Mouse (Mus musculus) hindbrain, embryonic 15.5 days (tissue): ENCODE measurements around the gene Cbs. TPM values are rescaled to one million over a fixed set of nuclear protein-coding genes. Genes with fewer than 3 reads are reported as not detected.

ENCODE experiments used
- ATAC-seq: fragments of 200-750 bp; cut with Nextera tagmentation; 2 replicates; pipeline ENCODE4 v1.8.0; 2017; ENCODE audit warnings: low read depth, moderate number of reproducible peaks, moderate TSS enrichment; ENCODE audit not compliant: low FRiP score
- H3K27ac ChIP-seq: fragments of 300-500 bp; sonication (generic); replicated peaks from 2 replicates; pipeline ENCODE4 v1.5.1; 2015; ENCODE audit warnings: mild to moderate bottlenecking, inconsistent platforms
- H3K27me3 ChIP-seq: fragments of 300-500 bp; sonication (generic); 2 replicates; pipeline ENCODE4 v1.6.1; 2015; ENCODE audit warnings: control low read depth, inconsistent platforms
- H3K36me3 ChIP-seq: fragments of 300-500 bp; sonication (generic); 2 replicates; pipeline ENCODE4 v1.6.1; 2015; ENCODE audit warnings: control low read depth, inconsistent platforms
- H3K4me1 ChIP-seq: fragments of 300-500 bp; sonication (generic); replicated peaks from 2 replicates; pipeline ENCODE4 v1.6.1; 2015; ENCODE audit warnings: control low read depth, inconsistent platforms
- H3K4me2 ChIP-seq: fragments of 300-500 bp; sonication (generic); 2 replicates; pipeline ENCODE4 v1.6.1; 2015; ENCODE audit warnings: moderate library complexity, mild to moderate bottlenecking, inconsistent platforms
- H3K4me3 ChIP-seq: fragments of 300-500 bp; sonication (generic); 2 replicates; pipeline ENCODE4 v1.5.1; 2015; ENCODE audit warnings: mild to moderate bottlenecking, inconsistent platforms
- H3K9ac ChIP-seq: fragments of 300-500 bp; sonication (generic); 2 replicates; pipeline ENCODE4 v1.6.1; 2015; ENCODE audit warnings: inconsistent platforms
- H3K9me3 ChIP-seq: fragments of 300-500 bp; sonication (generic); 2 replicates; pipeline ENCODE4 v1.6.1; 2016; ENCODE audit warnings: control low read depth, inconsistent platforms
- WGBS: fragments of 180-500 bp; shearing (Covaris S2); methylation state at CpG from one replicate; pipeline ENCODE4 v1.1.7; 2015; 5-methylcytosine and 5-hydroxymethylcytosine counted together
- polyA plus RNA-seq: library from polyadenylated mRNA; unstranded; fragments of >200 nt; fragmentation: Nextera tagmentation; extraction: Ambion mirVana; gene quantifications from 2 replicates; pipeline ENCODE4 v1.2.1, GENCODE M21; 2015

Gene Cbs
- polyA plus RNA-seq, 1 experiment from 2014 or later = 8.9 TPM

DNA sequence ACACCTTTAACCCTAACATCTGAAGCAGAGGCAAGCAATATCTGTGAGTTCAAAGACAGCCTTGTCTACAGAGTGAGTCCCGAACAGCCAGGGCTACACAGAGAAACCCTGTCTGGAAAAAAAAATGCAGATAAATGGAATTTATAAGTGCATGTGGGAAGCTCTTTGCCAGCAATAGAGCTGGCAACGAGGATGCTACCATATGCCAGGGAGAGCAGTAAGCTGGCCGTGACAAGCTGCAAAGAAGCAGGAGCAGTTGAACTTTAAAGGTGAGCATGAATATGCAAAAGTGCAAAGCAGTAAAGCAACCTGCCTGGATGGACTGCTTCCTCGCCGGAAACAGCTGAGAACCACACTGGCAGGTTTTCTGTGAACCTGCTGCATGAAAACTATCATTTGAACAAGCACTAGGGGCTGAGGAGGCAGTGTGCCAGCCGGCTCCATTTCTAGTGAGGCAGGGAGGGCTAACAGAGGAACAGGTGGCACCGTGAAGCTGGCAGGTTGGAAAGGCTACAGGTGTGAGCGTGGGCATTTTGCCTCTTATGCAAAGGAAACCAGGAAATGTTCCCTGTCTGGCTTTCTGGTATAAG is 23.7 kb upstream of the Cbs start:
- Histone ChIP-seq H3K4me2 (no peak overlapping the region), H3K9me3 (no peaks in the 10 kb centered on the region), H3K36me3 (0 out of 2 replicates have a peak, but pooled peaks cover 3% of the 10 kb centered on the region), H3K4me3 (no peak overlapping the region), H3K9ac (no peak overlapping the region), H3K27ac (no peak overlapping the region), H3K27me3 (no peaks in the 10 kb centered on the region), H3K4me1 (peaks cover 21% of the 10 kb centered on the region)
- ATAC-seq = no peak
- WGBS = 72% methylated on average over 8 of the region's 8 CpGs

DNA sequence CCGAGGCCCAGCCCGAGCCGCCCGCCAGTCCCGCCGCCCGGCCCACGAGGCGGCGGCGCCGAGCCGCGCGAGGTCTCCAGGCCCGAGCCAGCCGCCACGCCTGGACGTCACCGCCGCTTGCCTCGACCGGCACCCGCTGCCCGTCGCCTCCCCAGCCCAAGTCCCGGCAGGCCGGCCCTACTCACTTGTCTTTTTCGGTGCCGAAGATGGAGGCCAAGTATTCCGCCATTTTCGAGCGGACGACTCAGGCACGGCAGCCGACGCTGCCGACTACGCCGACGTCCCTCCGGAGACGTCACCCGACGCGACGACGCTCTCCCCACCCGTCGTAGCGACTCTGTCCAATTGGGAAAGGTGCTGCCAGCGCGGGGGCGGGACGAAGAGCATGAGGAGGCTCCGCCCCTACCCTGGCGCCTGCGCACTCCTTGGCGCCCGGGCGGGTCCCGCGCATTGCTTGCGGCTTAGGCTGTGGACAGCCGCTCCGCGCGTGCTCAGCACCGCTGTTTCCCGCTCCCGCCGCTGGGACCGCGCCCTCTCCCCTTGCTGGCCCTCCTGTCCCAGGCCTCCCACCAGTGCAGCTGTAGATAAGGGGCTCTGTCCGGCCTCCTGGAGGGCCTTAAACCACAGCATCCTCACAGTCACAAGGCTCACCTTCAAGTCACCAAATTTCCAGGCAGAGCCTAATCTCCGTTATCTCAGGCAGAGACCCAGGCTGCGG is 21.6 kb upstream of the Cbs start, which contains the start of gene U2af1:
U2af1 (minus strand) TSS at position 425 of the 718 bp plus-strand sequence.
- peak within 1 kb of the TSS; percentile 81 for H3K4me2 ChIP-seq
- peak within 1 kb of the TSS; percentile 96 for H3K4me3 ChIP-seq
- ATAC-seq = peak; percentile 99
- peak within 1 kb of the TSS; percentile 96 for H3K9ac ChIP-seq
- peaks cover 19% of the 10 kb centered on the region for H3K36me3 ChIP-seq
- no peaks in the 10 kb centered on the region for H3K9me3 ChIP-seq
- peaks cover 26% of the 10 kb centered on the region for H3K4me1 ChIP-seq
- H3K27me3 ChIP-seq = no peaks in the 10 kb centered on the region
- H3K27ac ChIP-seq = peak within 1 kb of the TSS; percentile 91
- WGBS = under 1% methylated on average over 74 of the region's 77 CpGs

DNA sequence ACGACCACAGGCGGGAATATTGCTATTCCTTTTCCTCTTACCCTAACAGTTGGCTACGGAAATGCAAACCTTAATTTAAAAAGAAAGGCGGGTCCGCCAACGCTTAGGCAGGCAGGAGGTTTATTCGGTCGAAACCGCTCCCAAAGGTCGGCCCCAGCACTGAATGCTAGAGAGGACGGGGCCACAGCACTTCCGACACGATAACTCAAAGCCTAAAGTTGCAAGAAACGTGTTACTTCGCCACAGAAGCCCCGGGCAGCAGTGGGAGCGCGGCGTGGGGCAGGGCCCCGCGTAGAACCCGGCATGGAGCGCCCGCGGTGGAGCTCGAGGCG is 21.1 kb upstream of the Cbs start:
- H3K4me1 ChIP-seq = peaks cover 26% of the 10 kb centered on the region
- peak overlapping the region; percentile 96 for H3K4me3 ChIP-seq
- peak overlapping the region; percentile 91 for H3K27ac ChIP-seq
- peak overlapping the region; percentile 96 for H3K9ac ChIP-seq
- H3K36me3 ChIP-seq = peaks cover 24% of the 10 kb centered on the region
- no peak for ATAC-seq
- no peaks in the 10 kb centered on the region for H3K9me3 ChIP-seq
- WGBS = under 1% methylated on average over 26 of the region's 27 CpGs
- no peaks in the 10 kb centered on the region for H3K27me3 ChIP-seq
- peak overlapping the region; percentile 79 for H3K4me2 ChIP-seq

DNA sequence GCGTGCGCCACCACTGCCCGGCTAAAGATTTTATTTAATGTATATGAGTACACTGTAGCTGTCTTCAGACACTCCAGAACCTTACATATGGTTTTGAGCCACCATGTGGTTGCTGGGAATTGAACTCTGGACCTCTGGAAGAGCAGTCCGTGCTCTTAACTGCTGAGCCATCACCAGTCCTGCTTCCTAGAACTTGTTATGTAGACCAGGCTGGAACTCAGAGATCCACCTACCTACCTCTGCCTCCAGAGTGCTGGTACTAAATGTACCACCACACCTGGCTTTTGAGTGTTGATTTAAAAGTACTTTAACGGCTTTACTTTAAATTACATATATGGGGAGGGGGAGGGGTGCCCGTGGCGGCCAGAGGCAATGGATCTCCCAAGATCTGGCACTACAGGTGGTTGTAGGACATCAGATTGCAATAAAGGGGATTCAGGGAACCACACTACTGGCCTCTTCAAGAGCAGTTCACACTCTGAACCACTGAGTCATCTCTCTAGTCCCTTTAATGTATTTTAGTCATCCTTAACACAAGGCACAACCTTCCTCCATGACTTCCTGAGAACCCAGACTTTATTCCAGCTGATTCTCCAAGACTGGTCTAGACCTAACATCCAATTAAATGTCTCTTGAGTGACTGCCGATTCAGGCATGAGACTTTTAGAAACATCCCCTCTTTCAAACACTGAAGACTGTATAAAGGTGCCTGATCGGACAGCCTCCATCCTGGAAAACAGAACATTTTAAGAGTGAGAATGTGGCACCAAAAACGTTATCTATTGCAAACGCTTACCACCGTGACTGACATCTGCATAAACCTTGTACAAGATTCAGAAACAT is 20.3 kb upstream of the Cbs start:
- Histone ChIP-seq H3K27me3 (no peaks in the 10 kb centered on the region), H3K27ac (no peak overlapping the region), H3K9ac (peak overlapping the region; percentile 96), H3K9me3 (no peaks in the 10 kb centered on the region), H3K4me3 (peak overlapping the region; percentile 96), H3K36me3 (peaks cover 30% of the 10 kb centered on the region), H3K4me1 (peaks cover 26% of the 10 kb centered on the region), H3K4me2 (peak overlapping the region; percentile 79)
- ATAC-seq = no peak
- 57% methylated on average over 12 of the region's 12 CpGs for whole genome bisulfite sequencing

DNA sequence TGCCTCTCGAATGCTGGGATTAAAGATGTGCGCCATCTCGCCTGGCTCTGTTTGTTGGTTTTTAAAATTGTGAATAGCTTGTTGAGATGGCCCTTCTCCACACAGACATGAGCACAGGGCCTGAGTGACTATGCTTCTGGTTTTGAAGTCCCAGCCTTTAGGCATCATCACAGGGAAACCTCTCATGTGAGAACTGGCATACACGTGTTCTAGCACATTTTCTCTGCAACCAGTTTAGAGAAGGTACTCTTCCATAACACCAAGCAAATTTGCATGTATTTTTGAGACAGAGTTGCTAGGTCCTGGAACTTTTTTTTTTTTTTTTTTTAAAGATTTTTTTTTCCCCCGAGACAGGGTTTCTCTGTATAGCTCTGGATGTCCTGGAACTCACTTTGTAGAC is 19.6 kb upstream of the Cbs start:
- ATAC-seq = no peak
- peaks cover 37% of the 10 kb centered on the region for H3K36me3 ChIP-seq
- no peak overlapping the region for H3K27ac ChIP-seq
- no peak overlapping the region for H3K9ac ChIP-seq
- H3K9me3 ChIP-seq = no peaks in the 10 kb centered on the region
- H3K4me3 ChIP-seq = no peak overlapping the region
- peak overlapping the region; percentile 79 for H3K4me2 ChIP-seq
- no peaks in the 10 kb centered on the region for H3K27me3 ChIP-seq
- H3K4me1 ChIP-seq = peaks cover 26% of the 10 kb centered on the region
- 90% methylated on average over 5 of the region's 5 CpGs for WGBS

DNA sequence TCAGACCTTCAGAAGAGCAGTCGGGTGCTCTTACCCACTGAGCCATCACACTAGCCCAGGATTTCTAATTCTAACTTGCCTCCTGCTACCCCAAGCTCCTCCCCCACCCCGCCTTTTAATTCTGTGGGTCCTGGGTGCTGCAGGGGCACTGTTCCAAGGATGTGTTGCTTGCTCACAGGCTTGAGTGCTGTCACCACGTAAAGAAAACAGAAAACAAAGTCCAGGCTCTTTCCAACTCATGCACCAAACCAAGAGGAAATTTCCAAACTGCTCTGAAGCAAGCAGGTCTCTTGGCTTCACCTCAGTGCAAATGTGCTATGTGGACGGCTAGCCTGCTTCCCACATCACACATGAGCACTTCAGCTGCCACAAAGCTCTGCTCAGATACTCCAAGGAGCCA is 18.3 kb upstream of the Cbs start:
- Histone ChIP-seq H3K9me3 (no peaks in the 10 kb centered on the region), H3K4me1 (peaks cover 26% of the 10 kb centered on the region), H3K36me3 (peaks cover 50% of the 10 kb centered on the region), H3K9ac (no peak overlapping the region), H3K27me3 (no peaks in the 10 kb centered on the region), H3K4me3 (no peak overlapping the region), H3K27ac (no peak overlapping the region), H3K4me2 (no peak overlapping the region)
- 82% methylated on average over 4 of the region's 4 CpGs for WGBS
- ATAC-seq = no peak

DNA sequence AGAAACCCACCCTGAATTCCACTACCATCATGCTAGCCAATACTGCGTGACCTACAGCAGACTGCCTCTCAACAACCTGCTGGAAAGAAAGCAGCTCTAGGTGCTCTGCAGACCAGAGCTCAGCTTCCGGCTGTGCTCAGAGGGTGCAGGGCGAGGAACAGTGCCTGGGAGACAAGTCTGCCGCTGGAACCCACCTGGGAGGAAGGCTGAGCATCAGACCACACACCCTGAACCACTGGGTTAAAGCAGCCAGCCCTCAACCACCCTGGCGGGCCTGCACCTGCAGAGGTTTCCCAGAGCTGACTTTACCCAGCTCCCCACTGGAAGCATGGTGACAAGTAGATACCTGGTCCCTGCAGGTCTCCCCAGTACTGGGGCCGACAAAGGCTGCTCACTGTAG is 16.2 kb upstream of the Cbs start:
- 92% methylated on average over 6 of the region's 6 CpGs for WGBS
- no peak overlapping the region for H3K27ac ChIP-seq
- H3K9me3 ChIP-seq = no peaks in the 10 kb centered on the region
- peaks cover 21% of the 10 kb centered on the region for H3K4me1 ChIP-seq
- peaks cover 63% of the 10 kb centered on the region for H3K36me3 ChIP-seq
- no peak overlapping the region for H3K9ac ChIP-seq
- no peak for ATAC-seq
- no peak overlapping the region for H3K4me2 ChIP-seq
- no peaks in the 10 kb centered on the region for H3K27me3 ChIP-seq
- no peak overlapping the region for H3K4me3 ChIP-seq

DNA sequence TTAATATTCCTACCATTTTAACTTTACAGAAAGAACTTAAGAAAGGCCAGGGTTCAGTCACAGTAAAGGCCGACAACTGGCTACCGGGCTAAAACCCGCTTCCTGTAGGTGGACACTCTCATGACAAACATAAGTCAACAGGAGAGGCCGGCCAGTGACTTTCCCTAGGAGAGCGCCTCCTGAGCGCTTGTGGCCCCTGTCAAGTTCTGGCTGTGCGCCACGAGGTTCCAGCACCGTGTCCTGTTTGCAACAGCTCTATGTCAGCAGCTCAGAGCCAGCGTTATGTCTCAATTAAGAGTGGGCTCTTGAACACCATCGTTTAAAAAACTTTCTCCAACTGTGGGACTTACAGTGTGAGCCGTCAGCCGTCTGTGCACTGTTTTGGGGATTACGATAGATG is 15.1 kb upstream of the Cbs start:
- Histone ChIP-seq H3K36me3 (peaks cover 75% of the 10 kb centered on the region), H3K4me3 (no peak overlapping the region), H3K9ac (no peak overlapping the region), H3K4me1 (peaks cover 12% of the 10 kb centered on the region), H3K9me3 (no peaks in the 10 kb centered on the region), H3K27me3 (no peaks in the 10 kb centered on the region), H3K27ac (no peak overlapping the region), H3K4me2 (no peak overlapping the region)
- ATAC-seq = no peak
- WGBS = 88% methylated on average over 14 of the region's 14 CpGs

DNA sequence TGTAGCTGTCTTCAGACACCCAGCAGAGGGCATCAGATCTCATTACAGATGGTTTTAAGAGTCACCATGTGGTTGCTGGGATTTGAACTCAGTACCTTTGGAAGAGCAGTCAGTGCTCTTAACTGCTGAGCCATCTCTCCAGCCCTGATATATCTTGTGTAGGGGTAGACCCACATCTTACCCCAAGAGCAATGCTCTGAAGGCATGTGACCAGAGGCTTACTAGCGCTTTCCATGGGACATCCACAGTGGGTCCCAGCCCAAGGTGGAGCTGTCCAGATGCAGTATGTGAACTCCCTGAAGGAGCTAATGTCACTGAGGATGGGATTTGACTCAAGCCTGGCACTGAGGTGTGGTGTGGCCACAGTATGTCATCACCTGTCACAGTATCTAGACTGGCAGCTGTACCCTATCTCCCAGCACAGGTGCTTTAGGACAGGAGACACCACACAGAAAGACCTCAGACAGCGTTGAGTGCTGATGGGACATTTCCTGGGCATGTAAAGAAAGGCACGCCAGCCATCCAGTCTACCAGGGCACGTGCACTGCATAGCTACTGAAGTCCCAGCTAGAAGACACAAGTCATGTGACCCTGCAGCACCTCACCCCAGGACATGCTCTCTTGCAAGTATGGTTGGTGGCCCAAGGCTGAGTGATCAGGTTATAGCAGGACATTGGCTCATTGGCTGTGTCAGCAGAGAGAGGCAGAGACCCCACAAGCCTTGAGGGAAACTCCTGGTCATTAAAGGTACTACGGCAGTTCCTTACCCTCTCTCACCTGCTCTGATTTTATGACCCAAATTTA is 9.4 kb upstream of the Cbs start:
- no peaks in the 10 kb centered on the region for H3K27me3 ChIP-seq
- H3K9ac ChIP-seq = no peak overlapping the region
- peaks cover 50% of the 10 kb centered on the region for H3K36me3 ChIP-seq
- no peak for ATAC-seq
- H3K4me3 ChIP-seq = no peak overlapping the region
- no peak overlapping the region for H3K4me2 ChIP-seq
- no peaks in the 10 kb centered on the region for H3K4me1 ChIP-seq
- no peak overlapping the region for H3K27ac ChIP-seq
- no peaks in the 10 kb centered on the region for H3K9me3 ChIP-seq
- 95% methylated on average over 5 of the region's 5 CpGs for WGBS

DNA sequence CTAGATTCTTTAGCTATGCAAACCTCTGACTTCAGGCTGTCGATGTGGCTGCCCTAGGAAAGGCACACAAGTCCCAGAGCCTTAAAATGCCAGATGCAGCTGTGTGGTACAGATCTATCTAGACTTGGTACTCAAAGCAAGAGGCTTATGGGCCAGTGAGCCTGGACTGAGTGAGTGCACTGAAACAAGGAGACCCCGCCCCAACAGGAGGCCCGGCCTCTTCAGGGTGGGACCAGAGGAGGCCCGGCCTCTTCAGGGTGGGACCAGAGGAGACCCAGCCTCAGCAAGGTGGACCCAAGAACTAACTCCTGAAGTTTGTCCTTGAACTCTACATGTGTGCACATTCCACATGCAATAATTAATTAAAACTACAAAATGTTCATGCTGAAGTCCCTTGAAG is 5.9 kb upstream of the Cbs start:
- H3K9ac ChIP-seq = no peak overlapping the region
- no peak overlapping the region for H3K27ac ChIP-seq
- 72% methylated on average over 4 of the region's 4 CpGs for WGBS
- H3K9me3 ChIP-seq = no peaks in the 10 kb centered on the region
- no peaks in the 10 kb centered on the region for H3K27me3 ChIP-seq
- H3K4me1 ChIP-seq = no peaks in the 10 kb centered on the region
- no peak overlapping the region for H3K4me3 ChIP-seq
- ATAC-seq = no peak
- no peak overlapping the region for H3K4me2 ChIP-seq
- H3K36me3 ChIP-seq = peaks cover 22% of the 10 kb centered on the region

DNA sequence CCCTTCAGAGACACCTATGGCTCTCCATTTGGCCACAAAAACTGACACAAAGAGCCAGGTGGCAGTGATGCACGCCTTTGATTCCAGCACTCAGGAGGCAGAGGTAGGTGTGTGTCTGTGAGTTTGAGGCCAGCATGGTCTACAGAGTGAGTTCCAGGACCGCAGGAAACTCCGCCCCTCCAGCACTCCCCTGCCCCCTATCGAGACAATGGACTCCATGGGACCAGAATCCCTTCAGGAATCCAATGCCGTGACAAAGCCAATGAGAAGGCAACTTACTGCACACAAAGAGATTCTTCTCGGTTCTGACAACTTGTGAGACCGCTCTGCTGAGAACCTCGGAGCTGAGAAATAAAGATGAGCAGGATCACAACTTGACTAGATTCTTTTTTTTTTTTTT is 5.3 kb upstream of the Cbs start:
- Histone ChIP-seq H3K9me3 (no peaks in the 10 kb centered on the region), H3K4me3 (no peak overlapping the region), H3K4me1 (peaks cover 6% of the 10 kb centered on the region), H3K9ac (no peak overlapping the region), H3K27ac (no peak overlapping the region), H3K36me3 (peaks cover 17% of the 10 kb centered on the region), H3K27me3 (no peaks in the 10 kb centered on the region; the same call in 1 of the 2 replicates), H3K4me2 (no peak overlapping the region)
- no peak for ATAC-seq
- WGBS = 38% methylated on average over 8 of the region's 8 CpGs
